Mouse (Mus musculus) gastrocnemius, adult 8-10 months (tissue): ENCODE data around the gene Gmfb. TPM values are rescaled to one million over a fixed set of nuclear protein-coding genes. Genes with fewer than 3 reads are reported as not detected.

Experiments used
- total RNA-seq, 4 experiments: library from RNA; stranded (reverse); gene quantifications; 2 replicates each; pipeline ENCODE4 v1.2.4; 2022

Gmfb gene
- total RNA-seq, 4 experiments from 2014 or later, result 15.3 to 20.5 (median 19.2) TPM

Other genes starting within 250 kb of the Gmfb start
- not detected for gene Cdkn3, start 61.7 kb downstream of the Gmfb start, total RNA-seq
- gene Cnih1, start 33.8 kb downstream of the Gmfb start, total RNA-seq, result 10 to 100 TPM; 52.7 to 69.3 (median 59.6) TPM
- 10 to 100 TPM; 50.0 to 57.8 (median 53.9) TPM for gene Cgrrf1, start 9.9 kb upstream of the Gmfb start, total RNA-seq
- 10 to 100 TPM; 47.4 to 69.0 (median 56.6) TPM for gene Samd4, start 60.6 kb upstream of the Gmfb start, total RNA-seq